Mouse (Mus musculus) layer of hippocampus, adult 9-11 months (tissue): ENCODE results near the gene Map2k4.

Experiments
- DNase-seq: peaks from one replicate; pipeline ENCODE4 v3.0.0; 2022

Gene Map2k4

DNA sequence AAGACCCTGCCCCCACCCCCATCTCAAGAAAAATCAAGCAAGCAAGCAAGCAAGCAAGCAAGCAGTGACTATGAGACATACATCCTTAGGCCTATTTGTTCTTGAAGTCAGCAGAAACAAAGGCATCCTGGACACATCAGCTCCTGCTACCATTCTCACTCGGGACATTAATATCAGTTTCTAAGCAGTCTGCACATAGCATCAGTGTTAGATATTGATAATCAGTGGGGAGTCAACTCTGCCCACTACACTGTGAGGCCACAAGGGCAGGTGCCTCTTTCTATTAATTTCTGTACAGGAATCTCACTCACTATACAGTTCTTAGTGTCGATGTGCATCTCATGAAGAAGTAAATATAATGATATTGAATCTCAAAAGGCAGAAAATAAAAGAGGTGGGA is 14.6 kb downstream of the Map2k4 start:
- no peak for DNase-seq

DNA sequence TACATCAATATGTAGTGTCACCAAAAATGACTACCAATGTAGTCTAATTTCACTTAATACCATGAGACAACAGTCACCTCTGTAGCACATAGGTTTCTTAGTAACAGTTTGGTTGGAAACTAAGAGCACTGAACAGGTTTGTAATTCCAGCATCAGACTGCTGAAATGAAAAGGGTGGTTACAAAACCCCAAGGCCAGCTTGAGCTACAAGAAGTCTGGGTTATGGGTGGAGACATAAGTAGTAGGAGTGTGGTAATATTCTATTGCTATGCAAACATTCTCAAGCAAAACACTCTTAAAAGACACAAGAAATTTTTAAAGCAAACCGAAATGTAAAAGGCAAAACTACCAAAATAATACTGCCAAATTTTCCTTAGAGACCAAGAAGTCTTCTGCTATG is 16.6 kb downstream of the Map2k4 start:
- DNase-seq, result no peak

DNA sequence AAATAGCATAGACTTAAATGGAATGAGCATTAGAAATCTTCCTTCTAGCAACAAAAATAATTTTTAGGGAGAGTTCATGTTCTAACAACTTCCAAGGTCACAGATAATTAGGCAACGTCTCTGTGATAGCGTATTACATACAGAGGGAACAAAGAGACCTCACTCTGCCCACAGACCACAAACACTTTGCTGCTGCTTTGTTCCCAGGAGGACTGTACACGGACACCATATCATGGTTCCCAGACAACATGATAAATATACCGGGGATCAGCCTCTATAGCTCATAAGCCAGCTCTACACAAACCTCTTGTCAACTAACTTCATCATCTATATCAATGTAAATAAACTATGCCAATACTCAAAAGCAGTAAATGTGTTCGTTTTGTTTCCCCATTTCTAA is 18.1 kb downstream of the Map2k4 start:
- no peak for DNase-seq

DNA sequence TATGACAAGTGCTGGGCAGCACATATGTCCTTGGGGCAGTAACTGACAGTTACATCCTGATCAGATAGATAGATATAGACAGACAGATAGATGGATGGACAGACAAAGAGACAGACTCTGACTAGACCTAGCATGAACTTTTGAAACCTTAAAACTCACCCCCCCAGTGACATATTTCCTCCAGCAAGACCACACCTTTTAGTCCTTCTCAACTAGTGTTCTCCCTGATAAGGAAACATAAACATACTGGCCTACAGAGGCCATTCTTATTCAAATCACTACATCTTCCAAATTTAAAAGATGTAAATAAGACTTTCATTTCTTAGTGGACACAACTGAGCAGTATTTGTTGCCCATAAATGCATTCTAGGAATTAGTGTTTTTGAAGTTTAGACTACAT is 19.7 kb downstream of the Map2k4 start:
- no peak for DNase-seq

DNA sequence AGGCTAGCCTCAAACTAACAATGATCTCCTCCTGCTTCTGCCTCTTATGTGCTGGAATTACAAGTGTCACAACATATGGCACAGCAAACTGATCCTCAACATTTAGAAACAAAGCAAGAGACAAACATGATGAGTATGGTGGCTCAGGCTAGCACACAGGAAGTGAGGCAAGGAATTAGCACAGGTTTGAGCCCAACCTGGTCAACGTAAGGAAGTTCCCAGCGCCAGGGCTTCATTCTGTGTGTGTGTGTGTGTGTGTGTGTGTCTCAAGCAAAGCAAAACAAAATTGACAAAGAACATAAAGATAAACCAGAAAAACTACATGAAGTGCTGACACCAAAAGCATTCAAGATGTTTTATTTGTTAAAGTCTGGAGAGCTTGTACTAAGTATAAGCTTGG is 27.2 kb downstream of the Map2k4 start:
- DNase-seq, result no peak

DNA sequence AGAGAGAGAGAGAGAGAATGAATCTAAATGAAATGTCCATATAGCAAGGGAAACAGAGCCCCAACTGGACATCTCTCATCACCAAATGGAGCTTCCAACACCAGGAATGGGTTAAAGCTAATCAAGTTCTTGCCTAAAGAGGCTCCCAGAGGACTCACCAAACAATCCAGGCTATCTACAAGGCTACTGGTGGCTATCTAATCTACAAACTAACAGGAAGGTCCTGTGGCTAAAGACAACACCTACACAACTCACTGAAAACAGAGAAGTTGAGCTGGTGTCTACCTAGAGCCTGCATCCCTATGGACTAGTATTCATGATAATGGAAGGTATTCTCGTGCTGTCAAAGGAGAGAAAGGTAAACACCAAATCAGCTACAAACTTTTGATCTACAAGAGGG is 28.7 kb downstream of the Map2k4 start:
- no peak for DNase-seq

DNA sequence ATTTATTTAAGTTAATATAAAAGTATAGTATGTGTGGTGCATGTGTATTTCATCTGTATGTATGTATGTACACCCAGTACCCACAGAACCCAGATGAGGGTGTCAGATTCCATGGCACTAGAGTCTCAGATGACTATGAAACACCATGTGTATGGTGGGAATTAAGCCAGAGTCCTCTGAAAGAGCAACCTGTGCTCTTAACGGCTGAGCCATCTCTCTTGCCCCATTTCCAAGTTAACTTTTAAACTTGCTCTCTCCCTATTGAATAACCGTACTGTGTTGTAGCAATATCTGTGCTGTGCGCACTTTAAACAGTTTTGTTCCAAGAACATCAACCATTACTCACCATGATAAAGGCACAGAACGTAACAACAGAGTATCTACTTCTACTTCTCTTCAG is 33.9 kb downstream of the Map2k4 start:
- DNase-seq, result no peak

DNA sequence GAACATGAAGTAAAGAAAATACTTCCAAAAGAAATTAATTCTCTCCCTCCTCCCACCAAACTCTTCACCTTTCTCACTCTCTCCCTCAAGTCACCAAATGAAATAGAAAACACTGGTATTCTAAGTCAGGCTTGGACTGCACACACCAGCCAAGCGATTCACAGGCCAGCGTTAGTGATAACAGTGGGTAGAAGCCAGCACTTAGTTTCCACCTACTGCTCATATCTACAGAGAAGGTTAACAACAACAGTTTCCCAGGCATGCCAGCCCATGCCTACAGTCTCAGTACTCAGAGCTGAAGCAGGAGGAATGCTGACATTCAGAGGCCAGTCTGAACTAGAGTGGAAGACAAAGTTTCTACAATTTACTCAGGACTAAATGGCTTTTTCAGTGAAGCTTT is 34.5 kb downstream of the Map2k4 start:
- DNase-seq, result no peak

DNA sequence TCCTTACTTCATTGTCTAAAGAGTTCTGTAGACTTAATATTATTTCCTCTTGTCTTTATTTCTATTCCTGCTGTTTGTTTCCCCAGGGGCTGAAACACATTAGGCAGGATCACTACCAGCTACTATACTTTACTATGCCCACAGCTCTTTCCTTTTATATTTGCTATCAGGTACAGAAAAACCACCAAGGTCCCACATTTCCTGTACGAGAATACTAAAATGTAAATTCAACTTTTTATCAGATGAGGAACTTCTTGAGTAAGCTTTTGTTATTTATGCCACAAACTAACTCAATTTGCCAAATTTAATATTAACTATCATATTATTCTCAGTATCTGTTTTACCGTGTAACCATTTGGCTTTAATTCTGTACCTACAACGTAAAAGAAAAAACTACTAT is 37.6 kb downstream of the Map2k4 start:
- DNase-seq, result no peak

DNA sequence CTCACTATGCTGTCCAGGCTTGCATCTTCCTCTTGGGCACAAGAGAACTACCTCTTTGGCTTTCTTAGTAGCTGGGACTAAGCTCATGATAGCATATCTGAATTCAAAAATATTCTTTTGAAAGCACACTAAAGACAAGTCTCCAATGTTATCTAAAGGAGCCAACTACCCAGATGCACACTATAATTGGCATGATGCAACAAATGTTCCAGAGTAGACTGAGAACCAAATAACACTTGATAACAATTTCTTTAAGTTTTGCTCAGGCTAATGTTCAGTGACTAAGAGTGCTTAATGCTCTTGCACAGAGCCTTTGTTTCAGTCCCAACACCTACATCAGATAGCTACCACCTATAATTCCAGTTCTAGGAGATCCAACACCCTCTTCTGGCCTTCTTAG is 40.7 kb downstream of the Map2k4 start:
- DNase-seq, result no peak

DNA sequence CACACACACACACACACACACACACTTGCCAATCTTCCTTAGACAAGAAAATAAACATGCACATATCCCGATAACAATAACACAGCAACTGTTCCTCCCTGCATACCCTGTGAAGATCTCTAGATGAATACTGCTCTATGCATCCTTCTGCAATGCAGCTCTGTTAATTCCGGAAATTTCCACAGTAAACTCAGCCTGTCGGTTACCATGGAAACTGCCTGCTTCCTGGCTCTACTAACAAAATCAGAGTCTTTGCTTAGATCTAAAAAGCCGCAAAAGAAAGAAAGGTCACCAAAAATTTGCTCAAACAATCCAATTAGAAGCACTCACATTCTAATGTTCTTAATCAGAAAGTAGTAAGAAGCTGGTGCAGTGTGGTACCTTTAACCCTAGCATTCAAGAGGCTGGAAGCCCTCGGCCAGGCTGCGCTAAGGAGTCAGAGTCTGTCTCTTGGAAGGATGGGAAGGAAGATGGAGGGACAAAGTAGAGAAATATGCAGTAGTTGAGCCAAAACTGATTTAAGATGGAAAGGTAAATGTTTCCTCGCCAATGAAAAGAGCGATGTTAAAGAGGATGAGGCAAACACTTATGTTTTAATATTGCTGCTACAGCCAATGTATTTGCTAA is 42.3 kb downstream of the Map2k4 start:
- peak; percentile 83 for DNase-seq

DNA sequence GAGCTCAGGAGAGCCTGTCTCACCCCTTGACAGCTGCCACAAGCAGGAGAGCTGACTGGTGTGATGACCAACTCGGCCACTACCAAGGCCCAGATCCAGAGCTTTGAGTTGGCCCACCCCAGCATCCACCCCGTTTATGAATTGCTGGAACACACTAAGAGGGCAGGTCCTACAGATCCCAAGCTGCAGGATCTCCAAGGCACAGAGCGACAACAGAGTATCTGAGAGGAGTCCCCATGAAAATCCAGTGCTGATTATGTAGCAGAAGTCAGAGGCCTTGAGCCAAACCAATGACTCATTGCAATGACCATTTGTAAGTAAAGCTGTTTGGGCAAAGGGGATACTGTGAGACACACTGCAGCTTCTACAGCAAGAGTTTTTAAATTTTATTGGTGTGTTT is 44.2 kb downstream of the Map2k4 start:
- DNase-seq, result peak; percentile 14

DNA sequence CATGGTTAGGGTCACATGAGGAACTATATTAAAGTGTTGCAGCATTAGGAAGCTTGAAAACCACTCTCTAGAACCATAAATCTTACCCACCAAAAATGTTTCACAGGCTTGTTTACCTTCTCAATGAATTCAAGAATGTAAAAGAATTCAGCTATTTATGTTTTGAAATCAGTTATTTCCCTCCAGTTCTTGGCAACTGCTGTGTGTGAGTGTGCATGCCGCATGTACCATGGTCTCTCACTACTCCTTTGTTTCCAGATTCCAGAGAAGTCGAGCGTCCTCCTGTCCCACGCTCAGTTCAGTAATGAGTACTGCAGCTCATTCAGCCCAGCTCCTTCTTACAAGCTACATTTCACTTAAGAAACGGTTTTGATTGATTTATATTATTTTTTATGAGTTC is 47.3 kb downstream of the Map2k4 start:
- no peak for DNase-seq

DNA sequence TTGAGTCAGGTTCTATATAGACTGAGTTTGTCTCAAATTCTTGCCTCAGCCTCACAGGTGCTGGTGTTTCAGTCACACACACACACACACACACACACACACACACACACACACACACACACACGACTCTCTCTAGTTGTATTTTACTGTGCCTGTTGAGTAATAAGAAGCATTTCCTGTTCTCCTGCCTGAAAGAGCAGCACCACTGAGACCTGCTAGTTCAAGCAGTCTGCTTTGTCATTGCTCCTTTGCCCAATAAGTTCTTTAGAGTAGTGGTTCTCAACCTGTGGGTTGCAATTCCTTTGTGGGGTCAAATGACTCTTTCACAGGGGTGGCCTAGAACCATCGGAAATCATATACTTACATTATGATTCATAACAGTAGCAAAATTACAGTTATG is 47.7 kb downstream of the Map2k4 start:
- DNase-seq, result no peak

DNA sequence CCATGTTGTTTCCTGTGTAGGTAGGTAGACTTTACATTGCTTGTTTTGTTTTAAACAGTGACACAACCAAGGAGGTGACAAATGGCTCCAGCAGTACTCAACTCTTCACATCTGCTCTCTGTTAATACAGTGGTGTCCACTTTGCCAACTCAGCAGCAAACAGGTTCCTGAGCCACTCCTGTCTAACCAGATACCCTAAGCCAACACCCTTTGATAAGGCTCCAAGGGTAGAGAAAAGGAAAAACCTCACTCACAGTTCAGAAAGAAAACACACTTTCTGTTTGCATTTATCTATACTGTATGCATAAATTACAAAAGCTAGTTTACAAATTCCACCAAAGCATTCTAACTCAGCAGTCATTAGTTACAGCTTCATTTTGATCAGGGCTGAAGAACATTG is 48.2 kb downstream of the Map2k4 start:
- no peak for DNase-seq

DNA sequence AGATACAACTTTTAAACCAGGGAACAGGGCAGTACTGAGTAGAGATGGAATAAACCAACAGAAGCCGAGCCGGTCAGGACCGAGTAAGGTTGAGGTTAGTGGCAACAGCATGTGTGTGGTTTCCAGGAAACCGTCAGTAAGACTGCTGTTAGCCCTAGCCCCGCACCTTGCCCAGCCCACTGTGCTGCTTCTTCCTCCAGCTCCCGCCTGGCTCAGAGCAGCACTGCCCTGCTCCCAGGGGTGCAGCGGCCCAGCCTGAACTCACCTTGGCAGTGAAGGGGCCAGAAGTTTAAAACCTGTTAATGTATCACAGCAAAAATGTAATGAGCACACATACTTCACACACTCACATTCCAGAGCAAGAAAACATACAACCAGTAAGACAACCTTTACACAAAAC is 53.4 kb downstream of the Map2k4 start:
- DNase-seq, result no peak

DNA sequence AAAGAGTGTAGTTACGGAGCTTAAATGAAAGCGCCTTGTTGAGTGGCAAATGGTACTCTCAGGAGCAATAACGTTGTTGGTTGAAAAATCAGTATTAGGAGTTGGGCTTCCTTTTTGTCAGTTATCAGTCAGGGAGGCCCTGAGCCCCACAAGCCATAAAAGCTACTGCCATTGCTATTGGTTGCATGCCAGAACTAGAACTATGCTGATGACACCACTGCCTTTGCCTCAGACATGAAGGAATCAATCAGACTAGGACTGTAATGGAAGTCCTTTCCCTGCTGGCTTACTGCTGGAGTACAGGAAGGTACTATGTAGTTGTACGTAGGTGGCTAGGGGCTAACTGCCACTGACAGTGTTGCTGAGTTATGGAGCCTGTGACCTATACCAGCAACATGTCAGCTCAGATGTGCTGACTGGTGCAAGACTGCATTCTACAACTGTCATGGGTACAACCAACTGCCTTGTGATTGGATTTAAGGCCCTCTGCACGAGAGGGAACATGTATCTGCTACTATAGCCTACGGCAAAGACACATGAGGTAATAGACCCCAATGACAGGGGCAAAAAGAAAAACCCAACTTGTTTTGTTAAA is 58.4 kb downstream of the Map2k4 start:
- DNase-seq, result no peak

DNA sequence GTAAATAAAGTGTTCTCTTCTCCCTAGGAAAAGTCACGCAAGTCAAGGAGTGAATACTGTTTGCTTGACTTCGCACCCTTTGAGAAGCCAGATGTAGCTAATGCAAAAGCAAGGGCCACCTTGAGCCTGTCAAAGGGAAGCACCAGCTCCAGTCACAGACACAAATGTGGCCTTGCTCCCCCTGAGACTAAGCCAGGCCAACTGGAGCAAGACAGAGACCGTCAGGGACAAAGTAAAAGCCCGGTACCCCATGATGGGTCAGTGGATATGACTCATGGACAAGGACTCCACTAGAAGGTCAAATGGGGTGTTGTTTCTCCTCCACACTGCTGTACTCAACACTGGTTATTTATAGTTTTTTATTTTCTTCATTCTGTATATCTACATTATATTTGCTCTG is 59.2 kb downstream of the Map2k4 start:
- no peak for DNase-seq

DNA sequence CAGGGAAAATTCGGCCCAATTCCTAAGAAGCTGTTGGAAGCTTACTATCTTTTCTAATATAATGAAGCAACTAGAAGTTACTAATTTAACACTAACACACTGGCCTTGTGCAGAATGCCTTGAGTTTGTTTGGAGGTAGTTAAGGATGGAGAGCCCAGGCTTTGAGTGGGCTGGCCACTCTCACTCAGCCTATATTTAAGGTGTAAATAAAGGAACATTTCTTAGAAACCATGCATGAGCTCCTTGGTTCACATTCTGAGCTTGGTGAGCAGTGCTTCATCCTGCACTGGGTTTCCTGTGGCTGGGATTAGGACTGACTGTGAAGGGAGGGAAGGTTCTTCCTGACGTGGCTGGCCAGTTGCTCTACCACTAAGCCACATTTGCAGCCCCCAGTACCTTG is 64.4 kb downstream of the Map2k4 start:
- no peak for DNase-seq

DNA sequence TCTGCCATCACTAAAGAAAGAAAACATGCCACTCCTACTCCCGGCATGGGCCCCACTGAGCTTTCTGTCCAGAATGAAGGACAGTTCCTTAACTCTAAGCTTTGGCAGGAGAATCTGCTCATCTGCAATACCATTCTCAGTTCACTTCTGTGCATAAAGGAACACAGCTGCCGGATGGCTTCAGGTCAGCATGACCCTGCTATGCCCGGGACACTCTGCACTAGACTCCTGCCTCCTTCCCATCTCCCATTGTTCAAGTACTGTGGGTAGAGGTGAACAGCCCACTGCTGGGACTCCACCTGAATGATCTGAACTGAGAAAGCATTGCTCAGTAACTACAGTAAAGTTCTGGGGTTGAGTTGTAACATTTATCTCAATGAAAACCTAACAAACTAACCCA is 66.5 kb downstream of the Map2k4 start:
- DNase-seq, result no peak

DNA sequence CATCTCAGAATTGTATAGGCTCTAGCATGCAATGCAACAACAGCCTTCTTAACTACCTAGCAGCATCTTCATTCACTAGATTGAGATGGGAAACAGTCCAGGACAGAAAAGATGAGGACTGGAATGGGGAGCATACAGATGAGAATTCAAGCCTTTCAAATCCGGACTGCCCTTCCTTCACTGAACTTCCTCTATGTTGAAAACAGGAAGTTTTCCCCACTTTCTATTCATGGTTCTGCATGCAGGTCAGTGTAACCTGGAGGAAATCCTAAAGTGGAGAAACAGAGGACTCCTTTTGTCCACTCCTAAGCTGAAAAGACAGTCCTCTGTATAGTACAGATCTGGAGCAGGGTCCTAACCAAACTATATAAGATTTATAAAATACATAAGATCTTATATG is 68.1 kb downstream of the Map2k4 start:
- DNase-seq, result no peak

DNA sequence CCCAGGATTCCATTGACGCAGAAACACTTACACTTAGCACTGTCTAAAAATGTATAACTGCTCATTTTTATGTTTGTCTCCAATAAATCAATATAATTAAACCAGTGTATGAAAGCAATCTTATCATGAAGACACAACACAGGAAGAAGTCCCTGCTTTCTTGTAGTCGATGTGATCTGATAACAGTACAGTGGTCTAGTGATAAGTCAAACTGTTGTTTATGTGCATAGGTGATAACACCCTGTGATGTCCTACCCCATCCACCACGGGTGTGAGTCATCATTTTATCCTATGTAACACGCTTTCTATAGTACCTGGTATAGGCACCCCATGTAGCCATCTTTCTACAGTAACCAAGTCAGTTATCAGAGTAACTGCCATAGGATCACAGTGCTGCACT is 74.3 kb downstream of the Map2k4 start:
- DNase-seq, result no peak

DNA sequence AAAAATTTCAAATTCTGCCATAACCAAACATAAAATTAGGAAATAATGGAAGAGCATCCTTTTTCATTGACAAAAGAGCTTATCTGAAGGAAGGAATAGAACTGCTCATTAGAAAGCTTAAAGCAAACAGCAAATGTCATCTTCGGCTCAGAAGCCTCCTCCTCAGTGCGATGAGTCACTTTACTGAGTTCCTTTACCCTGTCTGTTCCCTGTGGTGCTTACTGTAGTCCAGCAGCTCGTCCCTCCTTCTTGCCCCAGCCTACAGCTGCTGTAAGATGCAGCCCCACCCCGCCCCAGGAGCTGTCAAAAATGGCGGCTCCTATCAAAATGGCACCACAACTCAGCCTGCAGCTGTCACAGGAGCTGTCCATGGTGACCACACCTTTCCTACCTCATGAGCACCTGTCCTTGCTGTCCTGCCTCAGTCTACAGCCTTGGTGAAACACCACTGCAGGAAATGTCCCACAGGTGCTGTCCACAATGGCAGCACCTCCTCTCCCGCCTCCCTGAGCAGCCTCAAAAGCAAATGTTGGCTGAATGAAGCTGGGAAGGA is 75.3 kb downstream of the Map2k4 start:
- no peak for DNase-seq

DNA sequence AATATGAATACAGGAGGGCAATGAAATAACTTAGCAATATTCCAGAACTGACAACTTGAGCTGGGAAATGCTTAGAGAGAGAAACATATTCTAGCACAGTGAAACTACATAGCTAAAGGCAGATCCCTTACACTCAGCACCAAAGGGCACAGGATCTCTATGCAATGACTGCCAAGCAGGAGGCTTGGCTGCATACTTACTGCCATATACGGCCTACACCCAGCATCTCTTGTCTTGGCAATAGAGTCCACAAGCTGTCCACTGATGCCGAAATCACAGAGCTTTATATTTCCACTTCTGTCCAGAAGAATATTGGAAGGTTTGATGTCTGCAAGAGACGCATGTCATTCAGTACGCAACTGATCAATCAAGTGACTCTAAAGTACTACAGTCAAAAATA is 81.3 kb downstream of the Map2k4 start:
- DNase-seq, result no peak

DNA sequence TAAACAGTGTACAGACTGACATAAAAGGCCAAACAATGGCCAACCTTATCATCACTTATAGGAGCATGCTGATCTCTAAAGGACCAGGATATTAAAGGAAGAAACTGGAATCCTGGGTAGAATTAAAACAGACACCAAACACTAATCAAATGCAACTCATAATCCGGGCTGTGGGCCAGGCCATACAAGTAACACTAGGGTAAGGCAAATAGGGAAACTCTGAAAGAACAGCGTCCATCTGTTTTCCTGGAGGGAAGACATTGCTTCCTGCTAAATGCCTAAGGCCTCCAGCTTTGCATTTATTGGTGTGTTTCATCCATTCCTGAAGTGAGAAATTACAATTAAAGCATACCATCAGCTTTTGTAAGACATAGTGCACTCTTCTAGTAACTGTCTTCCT is 81.9 kb downstream of the Map2k4 start:
- DNase-seq, result peak; percentile 48
